Mouse (Mus musculus) testis, adult 2 months (tissue): ENCODE results near the gene Cacng2.
A peak's percentile ranks its signal among the peaks of the same experiment; 100 is the strongest.

Experiments
- CTCF ChIP-seq: fragments of 200-500 bp; IDR thresholded peaks from 2 replicates; pipeline ENCODE4 v1.5.1; 2012; ENCODE audit warnings: low read depth, mild to moderate bottlenecking, inconsistent platforms, low read length, moderate library complexity; ENCODE audit not compliant: control insufficient read depth, insufficient read depth, insufficient replicate concordance
- POLR2A ChIP-seq: fragments of 200-500 bp; IDR thresholded peaks from 2 replicates; pipeline ENCODE4 v1.6.1; 2012; ENCODE audit warnings: low read depth, mild to moderate bottlenecking, inconsistent platforms, low read length, moderate library complexity; ENCODE audit not compliant: control insufficient read depth

DNA sequence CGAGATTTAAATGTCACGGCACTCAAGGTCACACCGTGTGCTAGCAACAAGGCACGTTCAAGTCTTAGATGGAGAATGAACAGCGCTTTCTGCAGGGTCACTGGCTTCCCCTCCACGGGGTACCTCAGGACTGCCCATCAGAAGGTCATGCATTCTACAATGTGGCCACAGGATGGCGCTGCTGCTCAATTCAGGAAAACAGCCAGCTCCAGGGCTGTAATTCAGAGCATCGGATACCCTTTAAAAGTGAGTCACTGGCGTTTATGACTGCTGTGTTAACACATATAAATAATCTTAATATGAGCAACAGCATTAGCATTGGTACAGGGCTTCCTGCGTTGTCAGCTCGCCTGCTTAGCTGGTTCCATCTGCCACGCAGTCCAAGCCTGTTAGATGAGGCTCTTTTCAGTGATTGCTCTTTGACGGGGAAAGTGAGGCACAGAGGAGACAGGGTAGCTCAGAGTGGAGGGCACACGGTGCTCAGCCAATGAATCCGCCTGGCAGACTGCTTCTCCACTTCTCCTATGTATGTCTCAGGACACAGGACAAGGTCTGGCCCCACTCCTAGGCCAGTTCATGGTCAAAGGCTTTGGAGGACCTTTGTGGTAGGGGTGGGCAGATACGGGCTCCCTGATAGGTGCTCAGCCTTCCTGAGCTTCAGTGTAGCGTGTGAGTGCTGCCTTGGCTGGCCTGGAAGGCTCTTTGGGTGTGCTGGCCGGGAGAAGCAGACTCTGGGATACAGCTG, 137.5 kb downstream of the Cacng2 start:
- TF ChIP-seq CTCF (peak; percentile 93), POLR2A (no peak)
